Mouse (Mus musculus) gastrocnemius, postnatal 4 days (tissue): Measurements from ENCODE around the gene Abi3. TPM values are rescaled to one million over a fixed set of nuclear protein-coding genes. Genes with fewer than 3 reads are reported as not detected.

Source experiments
- DNase-seq, 2 experiments: peaks; one replicate each; pipeline ENCODE4 v3.0.0; 2021 to 2022; ENCODE audit warnings: low spot score in 2 of 2, mixed read lengths in 2 of 2
- total RNA-seq, 2 experiments: library from RNA; stranded (reverse); gene quantifications; 2 replicates each; pipeline ENCODE4 v1.2.3; 2021

Abi3 gene
- total RNA-seq, 2 experiments from 2014 or later, result 7.6 to 8.5 TPM

DNA sequence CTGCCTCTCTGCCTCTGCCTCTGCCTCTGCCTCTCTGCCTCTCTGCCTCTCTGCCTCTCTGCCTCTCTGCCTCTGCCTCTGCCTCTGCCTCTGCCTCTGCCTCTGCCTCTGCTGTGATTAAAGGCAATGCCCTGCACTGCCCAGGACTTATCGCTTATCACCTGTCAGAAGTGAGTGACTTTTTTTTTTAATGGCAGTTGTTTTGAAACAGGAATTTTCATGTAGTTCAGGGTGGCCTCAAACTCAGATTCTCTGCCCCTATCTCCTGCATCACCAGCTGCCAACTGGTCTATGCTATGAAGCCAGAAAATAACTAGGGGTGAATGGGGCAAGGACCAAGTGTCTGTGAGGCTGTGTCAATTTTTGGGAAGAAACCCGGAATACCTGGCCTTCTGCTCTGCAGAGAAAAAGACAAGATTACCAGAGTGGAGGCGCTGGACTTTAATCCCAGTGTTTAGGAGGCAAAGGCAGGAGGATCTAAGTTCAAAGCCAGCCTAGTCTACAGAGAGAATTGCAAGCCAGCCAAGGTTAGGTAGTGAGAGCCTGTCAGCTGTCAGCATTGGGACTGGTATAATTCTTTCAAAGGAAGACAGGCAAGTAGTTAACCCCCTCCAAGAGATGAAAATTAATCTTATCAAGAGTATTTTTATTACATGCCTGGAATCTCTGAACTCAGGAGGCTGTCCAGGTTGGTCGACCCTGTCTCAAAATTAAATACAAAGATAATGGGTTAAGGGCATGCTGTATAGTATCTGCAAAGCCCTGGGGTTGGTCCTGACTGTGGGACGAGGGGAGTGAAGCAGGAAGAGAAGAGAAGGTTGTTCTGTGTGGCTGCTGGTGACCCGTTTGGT, 15.7 kb downstream of the Abi3 start:
- no peak for DNase-seq

DNA sequence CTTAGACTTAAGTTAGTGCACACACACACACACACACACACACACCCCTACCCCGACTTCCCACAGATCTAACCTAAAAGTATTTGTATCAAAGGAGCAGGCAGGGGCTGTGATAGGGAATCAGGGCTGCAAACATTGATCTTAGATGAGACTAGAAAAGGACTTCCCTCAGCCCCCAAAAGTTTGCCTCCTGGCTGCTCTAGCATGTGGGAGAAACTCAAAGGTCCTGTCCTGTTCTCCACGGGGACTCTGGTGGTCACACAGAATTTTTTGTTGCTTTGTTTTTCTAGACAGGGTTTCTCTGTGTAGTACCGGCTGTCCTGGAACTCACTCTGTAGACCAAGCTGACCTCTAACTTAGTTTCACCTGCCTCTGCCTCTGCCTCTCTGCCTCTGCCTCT, 16.7 kb downstream of the Abi3 start:
- no peak for DNase-seq

DNA sequence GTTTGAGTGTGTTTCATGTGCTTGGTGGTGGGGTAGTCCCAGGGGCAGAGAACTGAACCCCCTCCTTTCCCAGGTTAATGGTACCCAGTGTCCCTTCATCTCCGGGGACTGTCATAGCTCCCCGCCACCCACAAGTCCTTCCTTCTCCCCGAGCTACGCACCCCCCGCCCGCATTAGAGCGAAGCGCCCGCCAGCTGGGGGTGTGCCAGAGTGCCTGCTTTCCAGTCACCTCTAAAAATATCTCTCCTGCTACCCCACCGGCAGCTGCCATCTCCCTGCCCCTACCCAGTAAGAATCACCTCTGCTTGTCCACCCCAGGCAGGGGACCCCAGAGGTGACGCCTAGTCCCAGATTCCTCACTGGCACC, 17.4 kb downstream of the Abi3 start:
- peak; percentile 39 to 62 for DNase-seq

DNA sequence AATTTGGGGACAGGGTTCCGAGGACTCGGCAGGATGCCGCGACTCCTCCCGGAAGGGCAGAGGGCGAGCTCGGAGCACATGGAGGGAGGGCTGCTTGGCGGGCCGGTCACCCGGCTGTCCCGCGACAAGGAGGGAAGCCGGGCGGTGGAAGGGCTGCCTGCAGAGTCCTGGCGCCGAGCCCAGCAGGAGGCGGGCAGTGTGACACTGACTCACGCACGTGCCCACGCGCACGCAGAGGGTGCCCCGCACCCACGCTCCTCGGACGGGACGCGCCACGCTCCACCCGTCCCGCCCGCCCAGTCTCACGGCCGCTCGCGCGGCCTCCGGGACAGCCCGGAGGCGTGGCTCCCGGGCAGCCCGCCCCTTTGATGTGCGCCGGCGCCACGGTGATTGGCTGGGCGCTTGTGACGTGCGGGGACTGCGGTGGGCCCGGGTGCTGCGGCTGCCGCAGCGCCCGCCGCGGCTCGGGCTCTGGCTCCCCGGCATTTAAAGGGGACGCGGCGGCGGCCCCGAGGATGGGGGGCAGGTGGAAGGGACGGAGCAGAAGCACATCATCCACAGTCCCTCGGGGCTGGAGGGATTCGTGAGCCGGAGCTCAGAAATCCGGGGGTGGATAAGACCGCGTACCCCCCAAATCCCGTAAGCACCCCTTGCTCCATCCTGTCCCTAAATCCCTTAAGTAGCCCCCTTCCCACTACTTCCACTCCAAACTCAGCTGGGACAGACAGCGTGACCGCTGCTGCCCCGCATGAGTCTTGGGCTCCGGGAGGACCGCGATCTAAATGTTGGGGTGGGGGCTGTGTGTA, 18.0 kb downstream of the Abi3 start, which contains the start of gene Phospho1:
Gene Phospho1 (plus strand): TSS at position 429 of the 806 bp plus-strand sequence.
- peak; percentile 89 to 91 for DNase-seq

DNA sequence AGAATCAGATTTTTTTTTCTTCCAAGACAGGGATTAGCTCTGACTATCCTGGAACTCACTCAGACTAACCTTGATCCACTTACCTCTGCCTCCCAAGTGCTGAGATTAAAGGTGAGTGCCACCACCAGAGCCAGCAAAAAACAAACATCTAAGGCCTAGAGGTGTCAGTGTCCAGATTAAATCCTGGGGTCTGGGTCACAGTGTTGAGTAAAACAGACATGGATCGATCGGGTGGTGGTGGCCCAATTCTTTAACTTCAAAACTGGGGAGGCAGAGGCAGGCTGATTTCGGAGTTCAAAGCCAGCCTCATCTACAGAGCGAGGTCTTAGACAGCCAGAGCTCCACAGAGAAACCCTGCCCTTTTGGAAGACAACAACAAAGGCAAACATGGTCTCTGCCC, 19.8 kb downstream of the Abi3 start:
- no peak for DNase-seq

DNA sequence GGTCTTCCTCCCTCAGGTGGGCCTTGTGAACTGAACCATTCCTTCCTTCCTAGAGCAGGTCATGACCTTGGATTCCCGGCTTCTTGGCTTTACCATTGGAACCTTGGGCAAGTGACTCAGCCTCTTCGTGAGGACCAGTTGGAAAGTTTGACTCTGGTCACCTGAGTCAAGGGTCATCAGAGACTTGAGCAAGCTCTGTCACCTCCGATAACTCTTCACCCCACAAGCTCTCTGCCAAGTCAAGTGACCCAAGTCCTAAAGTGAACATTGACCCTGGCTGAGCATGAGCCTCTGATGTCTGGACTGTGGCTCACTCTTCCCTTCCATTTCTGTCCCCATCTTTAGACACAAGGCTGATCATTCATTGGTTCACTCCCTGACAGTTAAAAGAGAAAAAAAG, 20.8 kb downstream of the Abi3 start:
- DNase-seq, result no peak

DNA sequence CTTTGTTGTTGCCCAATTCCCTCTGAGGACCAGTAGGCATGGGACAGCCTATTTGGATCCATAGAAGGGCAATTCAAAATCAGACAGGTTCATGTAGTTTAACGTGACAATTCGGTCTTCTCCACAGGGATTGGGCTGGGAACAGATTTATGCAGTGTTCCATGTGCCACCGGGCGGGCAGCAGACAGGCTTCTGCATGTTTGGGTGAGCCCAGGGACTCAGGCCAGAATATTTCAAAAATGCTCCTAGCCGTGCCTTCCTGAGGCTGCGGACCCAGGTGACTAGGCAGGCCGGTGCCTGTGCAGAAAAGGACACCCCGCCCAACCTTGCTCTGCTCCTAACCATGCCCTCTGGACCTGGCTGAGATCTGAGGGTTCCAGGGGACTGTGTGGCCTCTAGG, 23.1 kb downstream of the Abi3 start:
- DNase-seq, result no peak

DNA sequence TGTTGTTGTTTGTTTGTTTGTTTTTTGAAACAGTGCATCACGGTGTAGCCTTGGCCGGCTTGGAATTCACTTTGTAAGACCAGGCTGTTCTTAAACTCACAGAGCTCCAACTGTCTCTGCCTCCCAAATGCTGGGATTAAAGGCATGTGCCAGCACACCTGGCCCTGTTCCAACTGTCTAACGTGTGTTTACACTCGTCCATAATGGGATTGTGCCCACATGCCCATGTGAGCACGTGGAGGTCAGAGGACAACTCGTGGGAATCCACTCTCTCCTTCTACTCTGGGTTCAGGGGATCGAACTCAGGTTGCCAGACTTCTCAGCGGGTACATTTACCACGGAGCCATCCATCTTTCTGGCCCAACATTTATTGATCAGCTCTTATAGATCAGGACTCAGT, 26.9 kb downstream of the Abi3 start:
- DNase-seq, result no peak

DNA sequence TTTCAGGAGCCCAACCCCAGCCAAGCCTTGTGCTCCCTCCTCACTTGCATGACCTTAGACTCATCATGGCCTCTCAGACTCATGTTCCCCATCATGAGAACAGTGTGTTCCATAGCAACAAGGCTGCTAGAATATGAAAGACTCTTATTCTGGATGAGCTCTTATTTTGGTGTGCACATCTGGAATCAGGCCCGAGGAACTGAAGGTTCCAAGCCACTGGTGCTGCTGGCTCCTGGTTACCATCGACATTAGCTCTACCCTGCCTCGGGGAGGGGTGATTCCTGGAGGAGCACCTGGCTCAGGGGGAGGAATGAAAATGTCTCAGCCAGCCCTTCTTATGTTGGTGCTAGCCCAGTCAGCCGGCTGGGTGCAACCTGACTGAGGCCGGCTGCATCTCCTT, 27.4 kb downstream of the Abi3 start:
- peak in 1 of 2 experiments; percentile 8 for DNase-seq

DNA sequence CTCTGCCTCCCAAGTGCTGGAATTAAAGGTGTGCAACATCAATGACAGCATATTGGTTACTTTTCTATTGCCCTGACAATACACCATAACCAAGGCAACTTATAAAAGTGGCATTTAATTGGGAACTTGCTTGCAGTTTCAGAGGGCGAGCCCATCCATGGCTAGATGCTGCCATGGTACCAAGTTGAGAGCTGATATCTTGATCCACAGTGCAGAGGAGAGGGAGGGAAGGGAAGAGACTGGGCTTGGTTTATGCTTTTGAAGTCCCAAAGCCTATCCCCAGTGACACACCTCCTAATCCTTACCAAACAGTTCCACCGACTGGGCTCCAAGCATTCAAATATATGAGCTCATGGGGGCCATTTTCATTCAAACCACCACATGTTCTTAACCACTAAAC, 28.2 kb downstream of the Abi3 start:
- no peak for DNase-seq

DNA sequence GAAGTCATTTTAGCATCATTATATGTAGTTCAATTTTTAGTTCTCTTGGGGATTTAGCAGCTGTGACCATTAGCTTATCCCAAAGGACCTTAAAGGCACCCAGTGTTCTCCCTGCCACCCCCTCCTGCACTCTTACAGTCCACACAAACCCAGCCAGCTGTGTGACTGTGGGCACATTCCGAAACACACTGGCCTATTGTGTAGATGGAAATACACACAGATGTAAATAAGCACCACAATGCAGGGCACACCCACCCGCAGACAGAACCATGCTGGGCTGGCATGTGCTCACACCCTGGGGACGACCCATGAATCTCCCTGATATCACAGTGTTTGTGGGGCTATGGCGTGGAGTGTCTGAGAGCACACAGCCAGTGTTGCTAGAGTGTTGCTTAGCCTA, 30.1 kb downstream of the Abi3 start:
- no peak for DNase-seq

DNA sequence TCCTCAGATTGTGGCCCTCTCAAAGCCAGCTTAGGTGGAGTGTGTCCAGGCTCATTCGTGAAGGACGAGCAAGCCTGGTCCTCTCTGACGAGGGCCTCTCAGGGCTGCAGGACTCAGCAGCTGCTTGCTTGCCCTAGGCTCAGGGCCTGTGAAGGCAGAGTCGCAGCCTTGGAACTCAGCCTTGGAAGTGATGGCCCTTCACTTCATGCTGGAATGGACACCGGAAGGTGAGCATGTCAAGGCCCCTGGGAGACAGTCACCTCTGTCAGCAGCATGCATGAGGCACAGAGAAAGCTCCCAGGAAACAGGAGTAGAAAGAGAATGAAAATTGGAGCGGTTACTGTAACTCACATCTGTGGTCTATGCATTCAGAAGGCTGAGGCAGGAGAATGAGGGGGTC, 30.5 kb downstream of the Abi3 start:
- no peak for DNase-seq

DNA sequence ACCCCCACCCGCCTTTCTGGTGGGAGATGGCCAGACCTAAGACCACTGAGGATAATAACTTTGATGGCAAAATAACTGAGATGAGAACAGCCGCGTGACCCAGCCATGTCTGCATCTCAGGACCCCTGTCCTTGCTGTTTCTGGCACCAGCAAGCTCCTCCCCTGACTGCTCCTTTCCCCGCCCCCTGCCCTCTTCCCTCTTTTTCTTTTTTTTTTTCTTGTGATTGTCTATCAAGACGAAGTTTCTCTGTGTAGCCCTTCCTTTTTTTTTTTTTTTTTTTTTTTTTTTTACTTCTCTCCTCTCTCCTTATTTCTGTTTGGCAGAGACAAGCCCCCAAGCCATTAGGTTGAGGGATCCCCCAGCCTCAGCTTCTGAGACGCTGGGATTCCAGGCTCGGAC, 31.4 kb downstream of the Abi3 start:
- no peak for DNase-seq

DNA sequence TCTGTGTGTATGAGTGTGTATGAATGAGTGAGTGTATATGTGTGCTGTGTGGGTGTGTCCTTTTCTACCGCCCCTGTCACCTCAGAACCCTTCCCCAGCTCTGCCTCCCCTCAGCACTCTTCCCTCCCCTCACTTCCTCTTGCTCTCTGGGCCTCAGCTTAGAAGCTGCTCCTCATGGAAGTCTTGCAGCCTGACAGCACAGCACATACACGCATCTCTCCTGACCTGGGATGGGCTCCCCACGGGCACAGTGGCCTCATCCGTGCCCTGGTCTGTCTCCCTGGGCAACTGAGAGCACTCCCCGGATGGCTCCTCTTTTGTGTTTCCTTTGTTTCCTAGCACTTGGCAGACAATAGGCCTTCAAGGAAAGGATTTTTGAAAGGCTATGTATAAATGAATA, 32.7 kb downstream of the Abi3 start:
- no peak for DNase-seq

DNA sequence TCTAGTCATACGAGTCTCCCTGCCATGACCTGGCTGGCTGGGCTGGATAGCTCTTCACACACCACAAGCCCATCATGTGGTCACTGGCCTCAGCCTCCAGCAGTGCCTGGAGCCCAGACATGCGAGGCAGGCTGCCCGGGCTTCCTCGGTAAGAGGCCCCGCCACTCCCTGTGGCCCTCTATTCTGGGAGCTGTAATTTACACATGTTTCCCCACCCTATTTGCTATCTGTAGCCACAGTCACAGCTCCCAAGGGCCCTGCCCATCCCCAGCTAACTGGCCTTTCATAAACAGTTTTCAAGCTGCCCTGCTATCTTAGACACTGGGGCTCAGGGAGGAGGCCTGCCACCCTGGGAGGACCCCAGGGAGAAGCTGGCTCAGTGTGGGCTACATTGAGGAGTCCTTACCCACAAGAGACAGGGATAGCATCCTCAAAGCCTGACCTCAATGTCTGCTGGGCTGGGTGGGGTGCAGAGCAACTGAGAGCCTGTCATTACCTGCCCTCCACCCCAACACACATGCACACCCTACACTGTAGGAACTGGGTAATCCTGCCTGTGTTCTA, 33.7 kb downstream of the Abi3 start:
- no peak for DNase-seq

DNA sequence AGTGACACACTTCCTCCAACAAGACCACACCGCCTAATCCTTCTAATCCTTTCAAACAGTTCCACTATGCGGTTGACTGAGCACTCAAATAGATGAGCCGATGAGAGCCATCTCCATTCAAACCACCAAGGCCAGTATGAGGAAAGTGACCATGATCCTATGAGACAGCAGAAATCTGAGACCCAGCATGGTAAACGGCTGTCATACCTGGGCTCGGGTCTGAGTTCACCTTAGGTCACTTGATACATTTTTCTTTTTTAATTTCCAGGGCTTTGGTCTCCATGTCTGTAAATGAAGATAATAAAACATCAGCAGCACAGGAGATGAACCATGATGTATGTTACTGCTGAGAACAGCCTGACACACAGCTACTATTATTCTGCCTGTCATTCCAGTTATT, 34.4 kb downstream of the Abi3 start:
- DNase-seq, result no peak

DNA sequence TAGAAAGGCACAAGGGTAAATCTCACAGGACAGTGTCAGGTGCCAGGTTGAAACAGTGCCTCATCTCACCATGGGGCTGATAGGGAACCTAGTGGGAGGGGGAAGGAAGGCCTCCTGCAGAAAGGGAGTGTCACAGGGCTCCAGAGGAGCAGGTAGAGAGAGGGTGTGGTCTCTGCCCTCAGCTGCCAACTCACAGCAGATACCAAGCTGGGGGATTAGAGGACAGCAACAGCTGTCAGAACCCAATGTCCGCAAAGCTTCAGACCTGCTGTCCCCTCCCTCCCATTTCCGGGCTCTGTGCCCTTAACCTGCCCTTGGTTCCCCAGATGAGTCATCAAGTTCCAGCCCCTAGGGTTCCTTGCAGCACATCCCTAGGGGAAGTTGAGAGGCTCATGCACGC, 36.7 kb downstream of the Abi3 start:
- no peak for DNase-seq

DNA sequence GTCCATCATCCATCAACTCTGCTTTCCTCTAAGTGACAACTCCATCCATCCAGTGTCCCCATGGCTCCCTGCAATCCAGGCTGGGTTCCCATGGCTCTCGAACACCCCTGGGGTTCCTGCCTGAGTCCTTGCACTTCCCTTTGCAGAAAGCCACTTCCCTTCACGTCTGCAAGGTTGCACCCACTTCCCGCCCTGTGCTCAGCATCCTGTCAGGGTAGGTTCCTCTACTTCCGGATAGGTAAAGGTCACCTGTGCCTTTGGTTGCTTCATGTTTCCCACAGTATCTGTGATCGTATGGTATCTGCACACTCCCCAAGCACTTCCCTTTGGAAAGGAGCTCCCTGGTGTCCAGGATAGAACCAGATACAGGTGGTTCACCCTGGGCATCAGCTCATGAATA, 37.3 kb downstream of the Abi3 start:
- no peak for DNase-seq

DNA sequence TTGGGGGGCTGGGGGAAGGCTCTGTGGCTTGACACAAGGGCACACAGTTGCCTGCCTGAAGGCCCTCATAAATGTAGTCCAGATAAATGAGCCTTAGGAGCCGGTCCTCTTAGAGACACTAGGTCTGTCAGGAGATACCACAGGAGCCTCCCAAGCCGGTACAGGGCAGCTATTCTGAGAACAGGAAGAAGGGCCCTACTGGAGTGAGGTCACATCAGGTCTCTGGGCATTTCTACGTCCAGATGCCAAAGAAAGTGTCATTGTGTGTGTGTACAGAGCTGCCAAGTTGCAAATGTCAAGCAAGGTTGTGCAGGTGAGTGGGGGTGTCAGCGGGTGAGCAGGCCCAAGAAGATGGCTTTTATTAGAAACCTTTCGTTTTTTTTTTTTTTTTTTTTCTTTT, 46.7 kb downstream of the Abi3 start:
- no peak for DNase-seq

DNA sequence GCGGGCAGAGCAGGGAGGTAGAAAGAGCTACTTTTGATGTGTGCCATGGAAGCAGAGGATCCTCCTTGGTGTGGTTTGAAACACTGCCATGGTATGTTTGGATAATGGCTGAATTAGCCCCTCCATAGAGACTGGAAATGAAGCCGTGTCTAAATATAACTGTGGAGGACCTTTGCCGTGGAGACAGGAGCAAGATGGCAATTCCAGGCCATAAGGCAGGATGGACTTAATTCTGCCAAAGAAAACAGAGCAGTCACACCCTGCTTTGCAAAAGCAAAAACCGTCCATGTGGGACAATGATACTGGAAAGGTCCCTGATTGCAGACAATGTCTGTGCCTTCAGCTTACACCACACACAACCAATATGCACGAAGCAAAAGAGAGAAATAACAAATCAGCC, 48.1 kb downstream of the Abi3 start:
- no peak for DNase-seq

DNA sequence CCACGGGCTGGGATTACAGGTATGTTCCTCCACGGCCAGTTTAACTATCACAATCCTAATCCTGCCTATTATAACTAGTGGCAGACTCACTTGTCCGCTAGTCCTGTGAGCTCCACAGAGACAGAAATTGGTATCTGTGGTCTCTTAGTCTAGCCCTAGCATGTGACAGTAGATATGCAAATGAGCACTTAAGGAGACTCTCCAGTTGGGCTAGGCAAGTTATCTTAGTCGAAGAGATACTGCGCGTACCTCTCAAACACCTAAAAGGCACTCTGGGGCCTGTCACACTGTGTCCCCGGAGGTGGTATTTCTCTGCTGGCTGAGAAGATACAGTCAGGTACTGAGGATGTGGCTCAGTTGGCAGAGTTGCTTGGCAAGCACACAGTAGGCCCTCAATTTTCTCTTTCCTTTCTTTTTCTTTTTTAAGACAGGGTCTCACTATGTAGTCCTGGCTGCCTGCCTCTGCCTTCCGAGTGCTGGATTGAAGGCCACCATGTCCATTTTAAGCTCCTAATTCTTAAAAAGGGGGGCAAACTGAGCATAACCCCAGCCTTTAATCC, 49.2 kb downstream of the Abi3 start:
- no peak for DNase-seq

DNA sequence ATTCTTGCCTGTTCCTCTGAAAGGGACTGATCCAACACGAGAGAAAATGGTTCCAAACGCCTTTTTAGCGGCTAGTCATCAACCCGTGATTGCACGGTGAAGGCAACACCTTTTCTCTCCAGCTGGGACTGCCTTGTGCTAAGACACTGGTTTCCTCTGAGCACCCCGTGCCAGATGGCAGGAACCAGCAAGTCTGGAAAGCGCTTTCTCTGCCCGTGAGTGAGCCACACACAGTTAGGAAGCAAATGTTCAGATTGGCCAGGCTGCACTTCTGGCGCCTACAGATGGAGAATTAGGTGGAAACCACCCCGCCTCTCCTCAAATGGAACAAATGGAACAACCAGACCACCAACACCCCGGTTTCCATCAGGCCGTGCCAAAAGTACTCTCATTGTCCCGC, 50.5 kb downstream of the Abi3 start:
- no peak for DNase-seq
